Mouse (Mus musculus): ENCODE data around the gene Npdc1. TPM values are rescaled to one million over a fixed set of nuclear protein-coding genes. Genes with fewer than 3 reads are reported as not detected.
A peak's percentile ranks its signal among the peaks of the same experiment; 100 is the strongest.

Gene Npdc1
- polyA plus RNA-seq, 1 experiment: 30.8 TPM

DNA sequence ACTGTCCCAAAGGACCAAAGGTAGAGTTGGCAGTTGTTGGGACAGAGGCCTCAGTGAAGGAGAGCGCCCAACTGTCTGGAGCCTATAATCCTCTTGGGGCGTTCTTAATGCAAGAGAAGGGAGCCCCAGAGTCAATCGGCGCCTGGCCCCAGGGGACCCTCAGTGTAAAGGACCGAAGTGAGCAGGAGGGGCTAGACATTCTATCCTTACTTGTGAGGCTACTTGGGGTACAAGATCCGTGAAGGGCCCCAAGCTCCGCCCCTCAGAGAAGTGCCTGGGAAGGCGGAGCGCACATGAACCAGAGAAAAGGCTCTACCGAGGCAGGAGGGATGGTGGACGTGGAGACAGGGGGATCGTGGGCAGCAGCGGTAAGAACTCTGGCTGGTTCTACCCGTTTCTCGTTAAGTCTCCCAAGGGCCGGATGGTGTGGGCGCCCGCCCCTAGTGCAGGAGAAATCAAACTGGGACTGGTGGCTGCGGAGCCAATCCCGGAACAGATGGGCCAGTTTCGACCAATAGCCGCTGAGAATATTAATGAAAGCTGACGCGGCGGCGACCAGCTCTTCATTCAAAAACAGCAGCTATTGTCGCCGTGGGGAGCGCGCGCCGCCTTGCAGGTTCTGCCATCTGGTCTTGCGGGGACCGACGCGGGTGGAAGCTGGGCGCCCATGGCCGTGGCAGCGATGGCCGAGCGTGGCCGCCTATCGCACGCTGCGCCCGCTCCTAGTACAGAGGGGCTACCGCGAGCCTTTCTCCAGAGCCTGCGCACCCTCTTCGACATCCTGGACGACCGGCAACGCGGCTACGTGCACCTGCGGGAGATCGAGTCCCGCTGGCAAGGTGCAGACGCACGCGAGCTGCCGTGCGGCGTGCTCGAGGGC lies 27.1 kb upstream of the Npdc1 start, which contains the start of gene Sapcd2:
Gene Sapcd2, plus strand, starts transcription at position 558 of the 880 bp plus-strand sequence.
- Histone ChIP-seq H3K4me1 (replicated peaks; ENCODE audit: control insufficient read depth, insufficient read depth, low read length) (peaks cover 22% of the 10 kb centered on the region), H3K36me3 (ENCODE audit: control insufficient read depth, insufficient read depth, low read length) (no peaks in the 10 kb centered on the region), H3K27me3 (ENCODE audit: control insufficient read depth, insufficient read depth, low read length) (no peaks in the 10 kb centered on the region), H3K4me3 (ENCODE audit: control insufficient read depth, insufficient read depth, low read length) (peak within 1 kb of the TSS; percentile 58), H3K27ac (ENCODE audit: control insufficient read depth, insufficient read depth, low read length) (no peak within 1 kb of the TSS)
- TF ChIP-seq CTCF (IDR thresholded peaks at IDR 0.05; ENCODE audit: borderline replicate concordance, control insufficient read depth, extremely low read depth, insufficient read depth, low read length, poor library complexity) (no peak), POLR2A (IDR thresholded peaks at IDR 0.05; ENCODE audit: control insufficient read depth, extremely low read depth, insufficient read depth, low read length, poor library complexity) (peak; percentile 52; the same call in 1 of the 2 replicates)
- WGBS: 2% methylated on average over 65 of the region's 65 CpGs
- peak; percentile 77 for DNase-seq

DNA sequence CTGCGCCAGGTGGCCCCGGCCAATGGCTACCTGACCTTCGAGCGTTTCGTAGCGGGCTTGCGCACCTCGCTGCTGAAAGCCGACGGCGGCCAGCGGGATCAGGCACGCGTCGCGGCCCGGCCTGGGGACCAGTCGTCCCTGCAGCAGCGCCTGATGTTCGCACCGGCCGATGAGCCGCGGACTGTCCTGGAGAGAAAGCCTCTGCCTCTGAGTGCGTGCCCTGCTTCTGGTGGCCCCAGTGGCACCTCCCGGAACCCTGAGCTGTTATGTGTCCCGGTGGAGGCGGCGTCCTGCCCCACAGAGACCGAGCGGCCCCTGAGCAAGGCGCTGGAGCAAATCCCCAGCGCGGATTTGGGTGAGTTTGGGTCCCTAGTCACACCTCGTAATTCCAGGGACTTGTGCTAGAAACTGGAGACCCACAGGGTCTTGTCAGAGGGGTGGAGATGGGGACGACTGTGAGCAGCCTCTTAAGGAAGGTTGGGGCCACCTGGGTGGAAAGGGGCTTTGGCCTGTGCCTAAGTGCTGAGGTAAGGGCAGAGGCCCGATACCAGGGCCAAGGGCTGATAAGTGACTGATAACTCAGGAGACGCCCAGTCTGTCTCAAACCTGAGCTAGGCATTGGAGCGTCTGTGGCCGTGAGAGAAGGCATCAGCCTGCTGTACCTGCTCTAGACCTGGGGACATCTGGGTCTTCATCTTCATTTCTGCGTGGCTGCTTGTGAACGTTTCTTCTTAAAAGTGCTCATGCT lies 26.3 kb upstream of the Npdc1 start:
- 6% methylated on average over 42 of the region's 42 CpGs for WGBS
- TF ChIP-seq POLR2A (IDR thresholded peaks at IDR 0.05; ENCODE audit: control insufficient read depth, extremely low read depth, insufficient read depth, low read length, poor library complexity) (no peak), CTCF (IDR thresholded peaks at IDR 0.05; ENCODE audit: borderline replicate concordance, control insufficient read depth, extremely low read depth, insufficient read depth, low read length, poor library complexity) (no peak)
- peaks cover 22% of the 10 kb centered on the region for H3K4me1 ChIP-seq (replicated peaks; ENCODE audit: control insufficient read depth, insufficient read depth, low read length)

DNA sequence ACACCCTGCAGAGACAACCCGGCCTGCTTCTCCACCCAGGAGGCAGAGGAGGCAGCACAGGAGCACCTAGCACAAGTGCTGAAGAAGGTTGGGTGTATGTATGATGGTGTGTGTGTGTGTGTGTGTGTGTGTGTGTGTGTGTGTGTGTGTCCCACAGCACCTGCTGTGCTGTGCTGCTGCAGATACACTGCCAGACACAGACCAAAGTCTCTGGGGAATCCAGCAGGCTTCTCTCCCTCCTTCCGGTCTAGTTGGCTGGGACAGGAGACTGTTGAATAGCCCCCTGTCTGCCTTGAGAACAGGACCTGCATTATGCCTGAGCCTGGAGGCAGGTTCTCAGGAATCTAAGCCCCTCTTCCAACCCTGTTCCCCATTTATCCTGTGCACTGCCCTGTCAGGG lies 25.7 kb upstream of the Npdc1 start:
- Histone ChIP-seq H3K4me3 (ENCODE audit: control insufficient read depth, insufficient read depth, low read length) (peak overlapping the region; percentile 58; the same call in 1 of the 2 replicates), H3K27me3 (ENCODE audit: control insufficient read depth, insufficient read depth, low read length) (no peaks in the 10 kb centered on the region), H3K27ac (ENCODE audit: control insufficient read depth, insufficient read depth, low read length) (no peak overlapping the region), H3K4me1 (replicated peaks; ENCODE audit: control insufficient read depth, insufficient read depth, low read length) (peaks cover 22% of the 10 kb centered on the region), H3K36me3 (ENCODE audit: control insufficient read depth, insufficient read depth, low read length) (no peaks in the 10 kb centered on the region)
- TF ChIP-seq CTCF (IDR thresholded peaks at IDR 0.05; ENCODE audit: borderline replicate concordance, control insufficient read depth, extremely low read depth, insufficient read depth, low read length, poor library complexity): no peak
- no peak for TF ChIP-seq POLR2A (IDR thresholded peaks at IDR 0.05; ENCODE audit: control insufficient read depth, extremely low read depth, insufficient read depth, low read length, poor library complexity)
- 72% methylated on average over 2 of the region's 2 CpGs for WGBS
- DNase-seq: no peak

More for the DNA sequence above, 26.3 kb upstream of the Npdc1 start:
- H3K36me3 ChIP-seq (ENCODE audit: control insufficient read depth, insufficient read depth, low read length): no peaks in the 10 kb centered on the region
- H3K27me3 ChIP-seq (ENCODE audit: control insufficient read depth, insufficient read depth, low read length): no peaks in the 10 kb centered on the region
- DNase-seq: no peak
- H3K27ac ChIP-seq (ENCODE audit: control insufficient read depth, insufficient read depth, low read length): no peak overlapping the region
- H3K4me3 ChIP-seq (ENCODE audit: control insufficient read depth, insufficient read depth, low read length): peak overlapping the region; percentile 58

DNA sequence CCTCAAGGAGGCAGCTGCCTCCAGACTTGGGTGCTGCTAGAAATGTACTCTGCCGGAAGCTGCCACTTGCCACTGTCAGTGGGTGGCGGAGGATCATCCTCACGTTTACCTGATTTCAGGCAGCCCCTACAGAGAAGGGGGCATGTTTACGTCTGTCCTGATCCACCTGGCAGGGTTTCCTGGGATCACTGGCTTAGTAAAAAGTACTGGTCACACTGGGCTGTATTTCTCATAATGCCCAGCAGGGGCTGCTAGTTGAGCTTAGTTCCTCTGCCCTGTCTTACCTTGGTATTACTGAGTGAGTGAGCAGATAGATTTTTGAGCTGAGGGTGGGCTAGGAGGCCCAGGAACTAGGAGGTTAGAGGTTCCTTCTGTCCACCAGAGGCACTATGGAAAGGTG lies 22.6 kb upstream of the Npdc1 start:
- WGBS: 87% methylated on average over 4 of the region's 4 CpGs
- Histone ChIP-seq H3K36me3 (ENCODE audit: control insufficient read depth, insufficient read depth, low read length) (no peaks in the 10 kb centered on the region), H3K27ac (ENCODE audit: control insufficient read depth, insufficient read depth, low read length) (no peak overlapping the region), H3K27me3 (ENCODE audit: control insufficient read depth, insufficient read depth, low read length) (no peaks in the 10 kb centered on the region), H3K4me3 (ENCODE audit: control insufficient read depth, insufficient read depth, low read length) (no peak overlapping the region), H3K4me1 (replicated peaks; ENCODE audit: control insufficient read depth, insufficient read depth, low read length) (peaks cover 21% of the 10 kb centered on the region)
- DNase-seq: peak; percentile 34
- TF ChIP-seq POLR2A (IDR thresholded peaks at IDR 0.05; ENCODE audit: control insufficient read depth, extremely low read depth, insufficient read depth, low read length, poor library complexity) (no peak), CTCF (IDR thresholded peaks at IDR 0.05; ENCODE audit: borderline replicate concordance, control insufficient read depth, extremely low read depth, insufficient read depth, low read length, poor library complexity) (peak; percentile 37; the same call in 1 of the 2 replicates)

DNA sequence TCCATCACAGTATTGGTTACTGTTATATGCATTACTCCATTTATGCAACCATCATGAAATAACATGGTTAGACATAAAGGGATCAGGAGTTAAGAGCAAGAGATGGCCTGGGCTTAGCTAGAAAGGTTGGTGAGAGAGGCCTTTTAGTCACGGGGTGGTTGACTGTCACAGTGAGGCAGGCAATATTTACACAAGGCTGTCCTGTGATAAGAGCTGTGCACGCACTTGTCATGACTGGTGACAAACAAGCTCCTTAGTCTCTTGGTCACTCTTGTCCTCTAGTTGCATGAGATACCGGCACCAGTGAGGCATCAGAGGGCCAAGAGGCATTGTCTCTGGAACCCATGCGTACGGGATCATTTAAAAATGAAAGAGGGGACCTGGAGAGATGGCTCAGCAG lies 14.7 kb upstream of the Npdc1 start:
- Histone ChIP-seq H3K4me3 (ENCODE audit: control insufficient read depth, insufficient read depth, low read length) (no peak overlapping the region), H3K27me3 (ENCODE audit: control insufficient read depth, insufficient read depth, low read length) (no peaks in the 10 kb centered on the region), H3K27ac (ENCODE audit: control insufficient read depth, insufficient read depth, low read length) (no peak overlapping the region), H3K4me1 (replicated peaks; ENCODE audit: control insufficient read depth, insufficient read depth, low read length) (no peaks in the 10 kb centered on the region), H3K36me3 (ENCODE audit: control insufficient read depth, insufficient read depth, low read length) (no peaks in the 10 kb centered on the region)
- no peak for DNase-seq
- TF ChIP-seq CTCF (IDR thresholded peaks at IDR 0.05; ENCODE audit: borderline replicate concordance, control insufficient read depth, extremely low read depth, insufficient read depth, low read length, poor library complexity) (no peak), POLR2A (IDR thresholded peaks at IDR 0.05; ENCODE audit: control insufficient read depth, extremely low read depth, insufficient read depth, low read length, poor library complexity) (no peak)
- WGBS: 90% methylated on average over 5 of the region's 5 CpGs

DNA sequence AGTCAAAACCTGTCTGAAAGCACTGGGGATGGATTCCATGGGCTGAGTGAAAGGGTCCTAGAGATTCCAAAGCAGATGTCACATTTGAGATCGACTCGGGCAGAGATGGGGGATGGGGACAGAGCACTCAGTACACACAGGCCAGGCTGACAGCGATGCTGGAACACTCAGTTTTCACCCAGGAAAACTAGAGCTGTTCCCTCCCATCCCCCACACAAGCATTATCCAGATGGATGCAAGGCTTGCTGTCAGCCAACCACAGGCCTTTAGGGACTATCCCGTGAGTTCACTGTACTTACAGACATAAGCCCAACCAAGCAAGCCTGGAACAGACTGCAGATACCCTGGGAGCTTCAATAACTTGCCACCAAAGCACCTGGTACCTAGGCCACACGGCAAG lies 7.9 kb upstream of the Npdc1 start:
- H3K4me3 ChIP-seq (ENCODE audit: control insufficient read depth, insufficient read depth, low read length): no peak overlapping the region
- TF ChIP-seq POLR2A (IDR thresholded peaks at IDR 0.05; ENCODE audit: control insufficient read depth, extremely low read depth, insufficient read depth, low read length, poor library complexity) (no peak), CTCF (IDR thresholded peaks at IDR 0.05; ENCODE audit: borderline replicate concordance, control insufficient read depth, extremely low read depth, insufficient read depth, low read length, poor library complexity) (no peak)
- H3K27me3 ChIP-seq (ENCODE audit: control insufficient read depth, insufficient read depth, low read length): no peaks in the 10 kb centered on the region; the same call in 1 of the 2 replicates
- no peaks in the 10 kb centered on the region; the same call in 1 of the 2 replicates for H3K4me1 ChIP-seq (replicated peaks; ENCODE audit: control insufficient read depth, insufficient read depth, low read length)
- H3K36me3 ChIP-seq (ENCODE audit: control insufficient read depth, insufficient read depth, low read length): no peaks in the 10 kb centered on the region
- no peak for DNase-seq
- 75% methylated on average over 5 of the region's 5 CpGs for WGBS
- no peak overlapping the region for H3K27ac ChIP-seq (ENCODE audit: control insufficient read depth, insufficient read depth, low read length)

All from thymus, adult 2 months (tissue).